Mouse (Mus musculus) spleen, embryonic (tissue): ENCODE measurements around the gene Incenp.
"Not testable (repeated sequence)": the region's sequence is repeated elsewhere in the genome, so short reads cannot be mapped to it uniquely, and the experiment has no call there.

Experiments
- CTCF ChIA-PET: fragments of 350-600 bp; sonication (Branson Sonifier 250); formaldehyde crosslinking; loops from one replicate; lab custom pipeline; 2022; lab: Charles Lee

Gene Incenp

DNA sequence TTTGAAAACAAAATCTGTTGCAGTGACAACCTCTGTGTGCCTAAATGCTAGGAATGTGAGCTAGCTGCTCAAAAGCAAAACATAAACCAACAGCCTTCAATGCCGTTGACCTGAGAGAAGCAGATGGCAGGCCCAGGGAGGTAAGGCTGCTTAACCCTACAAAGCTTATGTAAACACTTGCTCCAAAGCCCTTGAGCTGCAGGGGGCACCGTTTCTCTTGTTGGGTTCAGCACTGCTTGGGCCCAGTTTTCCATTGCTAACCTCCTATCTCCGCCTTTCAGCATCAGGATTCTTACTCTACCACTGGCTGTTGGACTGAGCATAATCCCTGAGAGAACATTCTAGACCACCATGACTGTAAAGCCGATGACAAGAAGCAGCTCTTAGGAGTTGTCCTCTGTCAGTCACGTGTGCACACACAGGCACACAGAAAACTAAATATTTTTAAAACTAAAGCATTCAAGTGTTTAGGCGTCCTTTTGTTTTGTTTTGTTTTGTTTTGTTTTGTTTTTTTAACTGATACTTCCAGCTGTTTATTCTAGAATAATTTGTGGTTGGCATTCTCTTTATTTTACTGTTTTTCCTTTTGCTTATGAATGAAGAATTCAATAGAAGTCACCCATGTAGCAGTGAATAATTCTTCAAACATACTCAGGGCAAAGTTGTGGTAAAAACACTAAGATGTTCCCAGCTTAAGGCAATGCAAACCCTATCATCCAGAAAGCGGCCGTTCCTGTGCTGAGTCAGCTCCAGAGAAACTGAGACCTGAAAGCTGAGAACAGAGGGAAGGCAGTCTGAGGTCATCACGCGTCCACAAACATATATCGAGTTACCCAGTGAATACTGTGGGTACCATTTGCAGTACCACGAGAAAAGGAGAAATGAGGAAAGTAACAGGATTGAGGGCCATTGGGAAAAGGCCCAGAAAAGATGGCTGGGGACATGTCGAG lies 21.8 kb upstream of the Incenp start:
- CTCF ChIA-PET, result interaction anchor here (0.6 to 1.2 kb wide), 4 partner anchors 17 to 113 kb away, joined by 3 to 16 read pairs (median 4); no protein-coding TSS in a partner anchor

DNA sequence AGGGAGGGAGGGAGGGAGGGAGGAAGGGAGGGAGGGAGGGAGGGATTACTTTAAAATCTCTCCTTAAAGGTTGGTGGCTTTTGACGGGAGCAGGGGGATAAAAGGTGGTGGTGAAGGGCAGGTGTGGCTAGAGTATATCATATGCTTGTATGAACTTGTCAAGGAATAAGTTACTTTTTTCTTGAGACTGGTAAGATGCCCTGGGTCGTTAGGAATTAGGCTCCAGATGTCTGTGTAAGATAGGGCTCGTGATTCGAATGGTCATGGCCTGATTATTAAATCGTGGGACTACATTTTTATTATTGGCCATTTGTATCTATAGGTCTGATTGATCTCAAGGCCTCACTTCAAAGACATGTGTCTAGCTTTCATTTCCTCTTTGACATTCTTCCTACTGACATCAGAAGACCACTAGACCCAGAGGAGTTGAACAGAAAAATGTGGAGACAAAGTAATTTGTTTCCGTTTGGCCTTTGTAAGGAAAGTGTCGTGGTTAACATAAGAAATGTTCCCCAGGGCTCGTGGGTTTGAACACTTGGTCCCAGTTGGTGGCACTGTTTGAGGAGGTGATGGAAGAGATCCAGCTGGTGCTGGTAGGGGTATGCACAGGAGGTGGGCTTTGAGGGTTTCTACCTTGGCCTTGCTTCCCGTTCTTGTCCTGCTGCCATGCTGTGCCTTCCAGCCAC lies 19.0 kb upstream of the Incenp start:
- CTCF ChIA-PET, result no interaction called here

DNA sequence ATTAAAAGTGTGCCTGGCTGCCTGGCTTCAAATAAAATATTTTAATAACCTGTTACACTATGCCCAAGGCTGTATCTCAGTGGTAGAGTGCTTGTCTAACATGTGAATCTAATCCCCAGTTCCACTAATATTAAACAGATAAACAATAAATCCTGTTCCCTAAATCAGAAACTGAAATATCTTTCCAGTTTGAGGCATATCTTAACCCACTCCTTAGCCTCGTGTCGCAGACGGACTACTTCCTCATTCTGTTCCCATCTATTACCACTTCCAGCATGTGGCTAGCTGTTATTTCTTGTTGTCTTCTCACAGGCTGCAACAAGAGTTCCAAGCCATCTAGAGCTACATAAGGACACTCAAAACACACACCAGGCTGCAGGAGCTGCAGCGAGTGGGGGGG lies 18.4 kb upstream of the Incenp start:
- CTCF ChIA-PET, result interaction anchor here (1.1 kb wide), 1 partner anchor 66 kb away, joined by 6 read pairs; no protein-coding TSS in a partner anchor

DNA sequence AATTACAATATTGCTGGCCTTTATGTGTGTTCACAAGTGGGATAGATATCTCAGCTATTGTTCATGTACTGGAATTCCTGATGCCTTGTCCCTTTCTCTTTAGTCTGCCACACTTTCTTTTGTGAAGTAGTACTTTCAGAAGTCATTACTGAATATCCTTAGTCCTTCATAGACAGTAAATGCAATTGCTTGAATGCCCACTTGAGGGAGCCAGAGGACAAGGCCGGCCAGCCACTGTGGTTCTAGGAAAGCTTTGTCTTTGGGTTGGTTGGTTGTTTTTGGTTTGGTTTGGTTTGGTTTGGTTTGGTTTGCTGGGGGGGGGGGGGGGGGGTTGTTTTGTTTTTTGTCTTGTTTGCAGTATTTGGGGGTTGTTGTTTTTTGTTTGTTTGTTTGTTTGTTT lies 16.6 kb upstream of the Incenp start:
- CTCF ChIA-PET, result interaction anchor here (0.6 to 1.4 kb wide), 2 partner anchors 20 to 76 kb away, joined by 3 to 23 read pairs; no protein-coding TSS in a partner anchor

DNA sequence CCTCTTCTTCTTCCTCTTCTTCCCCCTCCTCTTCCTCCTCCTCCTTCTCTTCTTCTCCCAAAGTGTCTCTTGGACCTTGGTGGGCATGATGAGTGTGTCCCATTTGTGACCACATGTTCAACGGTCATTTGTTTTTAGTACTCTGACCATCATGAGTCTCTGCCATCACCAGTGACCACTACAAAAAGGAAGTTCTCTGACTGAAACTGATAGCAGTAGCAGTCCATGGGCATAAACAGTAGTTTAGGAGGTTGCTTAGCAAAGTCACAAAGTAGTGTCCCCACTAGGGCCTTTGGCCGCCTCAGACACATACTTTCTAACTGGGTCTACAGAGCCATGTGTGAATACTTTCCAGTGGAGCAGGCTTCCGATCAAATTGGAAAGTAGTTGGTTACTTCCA lies 15.0 kb upstream of the Incenp start:
- CTCF ChIA-PET, result interaction anchor here (0.6 to 1.2 kb wide), 4 partner anchors 11 to 83 kb away, joined by 3 to 7 read pairs (median 5); no protein-coding TSS in a partner anchor

DNA sequence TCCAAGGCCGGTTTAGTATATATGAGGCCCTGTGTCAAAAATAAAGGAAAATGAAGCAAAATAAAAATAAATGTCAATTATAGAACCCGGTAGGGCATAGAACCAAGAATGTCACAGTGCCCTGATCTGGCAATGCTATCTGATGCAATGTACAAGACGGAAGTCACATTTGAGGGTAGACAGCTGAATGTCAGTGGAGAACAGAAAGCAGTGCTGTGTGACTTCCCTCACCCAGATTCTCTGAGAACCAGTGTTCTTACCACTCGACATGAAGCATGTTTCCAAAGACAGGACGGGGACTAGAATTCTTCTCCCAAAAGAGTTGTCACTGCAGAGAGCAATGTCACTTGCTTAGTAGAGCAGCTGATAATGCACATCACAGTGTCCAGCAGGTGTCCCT lies 14.4 kb upstream of the Incenp start:
- CTCF ChIA-PET, result interaction anchor here (0.6 to 1.2 kb wide), 2 partner anchors 10 to 76 kb away, joined by 3 to 4 read pairs; no protein-coding TSS in a partner anchor

DNA sequence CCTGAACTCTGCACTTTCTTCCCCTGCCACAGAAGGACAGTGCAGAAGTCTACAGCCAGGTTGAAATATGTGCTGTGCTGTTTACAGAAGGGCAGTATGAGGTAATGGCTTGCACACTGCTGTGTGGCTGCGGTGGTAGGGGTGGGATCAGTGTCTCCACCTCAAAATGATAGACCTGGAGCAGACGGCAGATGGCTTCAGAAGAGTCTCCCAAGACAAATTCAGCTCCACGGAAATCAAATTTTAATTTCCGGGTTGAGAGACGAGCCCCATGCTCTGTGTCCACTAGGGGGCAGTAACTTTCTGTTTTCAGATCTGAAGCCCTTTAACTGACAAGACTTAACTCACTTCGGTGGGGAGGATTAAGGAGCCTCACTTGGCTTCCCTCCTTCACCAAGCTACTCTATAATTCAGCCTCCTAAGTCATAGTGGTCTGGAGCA lies 12.0 kb upstream of the Incenp start:
- CTCF ChIA-PET, result interaction anchor here (0.8 kb wide), 1 partner anchor 79 kb away, joined by 6 read pairs; no protein-coding TSS in a partner anchor

DNA sequence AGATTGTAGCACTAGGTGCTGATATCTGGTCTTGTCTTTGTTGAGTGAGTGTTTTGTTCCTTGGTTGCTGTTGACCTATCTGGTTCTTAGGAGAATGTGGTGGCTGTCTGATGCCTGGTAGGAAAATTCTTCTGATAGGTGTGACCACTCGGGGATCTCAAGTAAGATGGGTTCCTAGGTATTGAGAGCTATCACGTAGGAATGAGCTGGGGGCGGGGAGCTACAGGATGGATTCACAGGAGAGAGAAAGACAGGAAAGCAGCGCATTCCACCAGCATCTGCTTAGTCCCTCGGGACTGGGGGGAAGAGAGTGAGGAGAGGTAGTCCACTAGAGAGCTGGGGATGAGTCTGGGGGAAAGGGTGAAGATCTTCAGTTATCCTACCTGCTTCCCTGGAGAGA lies 10.0 kb upstream of the Incenp start:
- CTCF ChIA-PET, result interaction anchor here (0.7 to 0.9 kb wide), 4 partner anchors 12 to 161 kb away, joined by 3 to 14 read pairs (median 10); no protein-coding TSS in a partner anchor

DNA sequence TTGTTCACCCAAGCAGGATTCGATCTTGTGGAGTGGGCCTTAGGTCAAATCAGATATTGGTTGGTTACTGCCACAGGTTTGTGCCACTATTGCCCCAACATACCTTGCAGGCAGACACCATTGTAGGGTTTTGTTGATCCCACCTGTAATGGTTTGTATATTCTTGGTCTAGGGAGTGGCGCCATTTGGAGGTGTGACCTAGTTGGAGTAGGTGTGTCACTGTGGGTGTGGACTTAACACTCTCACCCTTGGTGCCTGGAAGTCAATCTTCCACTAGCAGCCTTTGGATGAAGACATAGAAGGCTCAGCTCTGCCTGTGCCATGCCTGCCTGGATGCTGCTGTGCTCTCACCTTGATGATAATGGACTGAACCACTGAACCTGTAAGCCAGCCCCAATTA lies 1.3 kb upstream of the Incenp start:
- CTCF ChIA-PET, result not testable (repeated sequence)

DNA sequence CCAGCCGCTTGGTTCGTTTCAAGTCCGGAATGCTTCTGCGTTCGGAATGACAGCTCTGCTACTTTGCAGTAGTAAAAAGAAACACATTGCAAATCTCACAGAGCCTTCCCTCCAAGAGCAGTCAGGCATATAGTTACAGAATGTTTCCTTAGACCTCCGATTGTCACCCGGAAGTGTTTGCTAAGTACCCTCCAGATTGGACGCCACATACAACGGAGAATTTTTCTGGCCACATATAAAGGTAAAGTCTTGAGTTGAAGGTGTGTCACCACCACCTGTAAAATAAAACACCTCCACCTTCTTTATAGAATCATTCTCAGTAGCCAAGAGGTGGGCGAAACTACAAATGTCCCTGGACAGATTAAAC lies 412 bp upstream of the Incenp start:
- CTCF ChIA-PET, result no interaction called here

DNA sequence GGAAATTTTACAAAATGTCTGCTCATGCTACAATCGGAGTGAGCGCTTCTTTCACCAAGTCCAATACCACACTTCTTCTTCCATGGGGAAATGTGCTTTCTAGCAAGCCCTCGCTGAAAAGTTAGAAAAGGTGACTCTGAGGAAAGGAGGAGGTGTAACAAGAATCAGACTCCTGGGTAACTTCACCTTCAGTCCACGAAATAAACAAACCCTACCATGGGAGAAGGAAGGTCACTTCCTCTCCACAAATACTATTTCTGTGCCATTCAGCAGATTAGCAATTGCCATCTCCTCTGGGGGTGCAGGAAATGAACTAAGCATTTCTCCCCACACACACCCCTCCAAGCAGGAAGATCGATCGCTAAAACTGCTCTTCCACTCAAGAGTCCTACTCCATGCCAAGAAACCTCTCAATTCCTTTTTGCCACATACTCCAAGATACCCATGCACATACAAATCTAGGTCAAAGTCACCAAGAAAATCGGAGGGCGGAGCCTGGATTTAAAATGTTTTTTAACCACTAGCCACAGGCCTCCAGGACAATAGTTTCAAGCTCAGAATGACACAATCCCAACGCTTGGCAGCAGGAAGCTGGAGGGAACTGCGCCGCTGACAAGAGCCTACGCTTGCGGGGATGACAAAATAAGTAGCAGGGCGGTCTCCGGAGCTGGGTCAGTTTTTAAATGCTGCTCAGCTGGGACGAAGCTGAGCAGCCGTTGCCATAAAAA lies 848 bp downstream of the Incenp start:
- CTCF ChIA-PET, result no interaction called here

DNA sequence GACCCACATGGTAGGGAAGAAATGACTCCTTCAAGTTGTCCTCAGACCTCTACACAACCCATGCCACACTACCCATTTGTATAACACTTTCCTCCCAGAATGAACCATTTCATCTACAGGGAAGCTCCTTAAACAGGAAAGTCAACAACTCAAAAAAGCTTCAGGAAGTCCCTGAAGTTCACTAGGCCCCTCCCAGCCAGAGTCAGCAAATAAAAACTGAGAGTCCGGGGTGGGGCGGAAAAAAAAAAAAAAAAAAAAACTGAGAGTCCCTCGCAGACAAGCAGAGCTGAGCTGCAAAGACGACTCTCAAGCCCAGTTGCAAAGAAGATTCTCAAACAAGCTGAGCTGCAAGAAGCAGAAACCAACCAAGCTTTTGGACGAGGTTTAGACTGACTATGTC lies 3.3 kb downstream of the Incenp start:
- CTCF ChIA-PET, result interaction anchor here (0.6 kb wide), 1 partner anchor 20 kb away, joined by 3 read pairs; no protein-coding TSS in a partner anchor

DNA sequence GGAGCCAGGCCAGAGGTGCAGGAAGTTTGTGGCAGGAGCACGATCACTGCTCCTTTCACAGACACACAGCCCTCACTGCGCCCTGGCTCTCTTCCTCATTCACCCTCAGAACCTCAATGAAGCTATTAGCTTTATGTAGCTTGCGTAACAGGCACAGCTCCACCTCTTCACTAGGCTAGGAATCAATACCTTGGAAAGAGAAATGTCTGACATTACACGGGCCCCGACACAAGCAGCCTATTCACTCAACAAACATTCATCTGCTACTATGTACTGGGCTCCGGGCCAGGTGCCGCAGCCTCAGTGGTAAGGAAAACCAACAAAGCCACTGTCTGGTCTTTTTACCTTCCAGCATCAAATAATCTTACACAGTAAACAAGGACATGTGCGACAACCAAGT lies 12.6 kb downstream of the Incenp start:
- CTCF ChIA-PET, result interaction anchor here (0.6 kb wide), 1 partner anchor 47 kb away, joined by 3 read pairs; no protein-coding TSS in a partner anchor

DNA sequence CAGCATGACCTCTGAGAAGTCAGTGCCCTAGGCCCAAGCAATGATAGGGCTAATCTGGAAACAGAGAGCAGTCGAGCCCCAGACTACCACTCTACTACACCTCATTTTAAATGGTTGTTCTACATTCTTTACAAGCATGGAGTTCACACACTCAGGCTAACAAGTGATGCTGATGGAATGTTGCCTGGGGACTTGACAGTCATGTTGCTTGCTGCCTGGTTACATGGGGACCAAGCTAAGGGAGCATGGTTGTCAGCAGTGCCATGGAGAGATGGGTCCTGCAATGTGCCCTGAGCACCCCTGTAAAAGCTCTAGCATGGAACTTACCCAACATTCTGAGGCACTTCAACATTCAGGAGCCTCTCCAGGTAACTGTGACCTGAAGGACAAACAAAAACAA lies 13.0 kb downstream of the Incenp start:
- CTCF ChIA-PET, result interaction anchor here (0.6 kb wide), 1 partner anchor 47 kb away, joined by 3 read pairs; no protein-coding TSS in a partner anchor

DNA sequence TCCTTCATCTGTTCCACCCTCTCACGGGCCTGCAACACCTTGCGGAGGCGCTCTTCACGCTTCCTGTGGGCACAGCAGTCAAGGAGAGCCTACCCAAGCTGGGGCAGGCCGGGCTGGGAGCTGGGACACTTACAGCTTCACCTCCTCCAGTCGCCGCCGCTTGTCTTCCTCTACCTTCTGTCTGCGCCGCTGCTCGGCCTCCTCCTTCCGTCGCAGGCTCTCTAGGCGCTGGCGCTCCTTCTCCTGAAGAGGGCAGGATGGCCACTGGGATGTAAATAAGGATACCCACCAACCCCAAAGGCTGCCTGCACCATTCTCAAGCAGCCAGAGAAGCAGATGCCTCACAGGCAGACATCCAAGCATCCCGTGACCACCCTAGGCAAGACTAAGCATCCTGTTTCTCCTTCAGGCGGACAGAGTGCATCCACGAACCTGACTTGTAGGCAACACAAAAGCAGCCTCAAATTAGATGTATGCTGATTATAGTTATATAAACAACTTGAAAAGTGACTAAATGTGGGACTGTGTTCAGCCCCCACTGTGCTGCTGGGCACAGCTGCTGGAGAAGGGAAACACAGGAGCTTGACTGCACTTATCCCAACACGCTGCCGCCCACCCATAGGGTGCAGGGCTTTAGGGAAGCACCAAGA lies 21.0 kb downstream of the Incenp start:
- CTCF ChIA-PET, result no interaction called here

DNA sequence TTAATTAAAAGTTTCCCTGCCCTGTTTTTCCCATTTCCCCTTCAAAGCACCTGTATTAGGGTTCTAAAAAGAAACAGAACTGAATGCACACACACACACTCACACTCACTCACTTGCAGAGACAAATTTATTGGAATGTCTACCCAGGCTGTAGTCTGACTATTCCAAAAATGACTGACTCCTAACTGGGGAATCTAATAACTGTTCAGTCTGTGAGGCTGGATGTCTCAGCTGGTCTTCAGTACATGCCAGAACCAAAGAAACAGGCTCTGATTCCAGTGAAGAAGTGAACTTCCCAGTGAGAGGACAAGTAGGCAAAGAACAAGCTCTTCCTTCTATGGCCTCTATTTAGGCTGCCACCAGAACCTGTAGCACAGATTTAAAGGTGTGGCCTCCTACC lies 33.9 kb downstream of the Incenp start:
- CTCF ChIA-PET, result no interaction called here

DNA sequence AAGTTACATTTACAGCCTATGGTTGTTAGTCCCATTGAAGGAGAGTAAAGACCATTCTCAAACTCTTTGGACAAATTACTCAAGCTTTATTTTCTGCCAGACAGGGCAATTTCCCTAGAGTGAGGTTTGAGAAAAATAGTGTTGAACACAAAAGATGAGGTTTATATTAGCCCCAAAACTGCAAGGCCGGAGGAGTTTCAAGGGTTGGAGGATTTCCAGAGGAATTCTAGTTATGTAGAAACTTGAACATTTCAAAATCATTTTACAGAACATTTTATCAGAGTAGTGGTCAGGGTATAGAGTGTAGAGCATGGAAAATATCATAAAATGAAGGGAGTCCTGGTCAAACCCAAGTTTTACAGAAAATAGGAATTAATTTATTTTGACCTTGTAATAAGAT lies 34.5 kb downstream of the Incenp start:
- CTCF ChIA-PET, result no interaction called here

DNA sequence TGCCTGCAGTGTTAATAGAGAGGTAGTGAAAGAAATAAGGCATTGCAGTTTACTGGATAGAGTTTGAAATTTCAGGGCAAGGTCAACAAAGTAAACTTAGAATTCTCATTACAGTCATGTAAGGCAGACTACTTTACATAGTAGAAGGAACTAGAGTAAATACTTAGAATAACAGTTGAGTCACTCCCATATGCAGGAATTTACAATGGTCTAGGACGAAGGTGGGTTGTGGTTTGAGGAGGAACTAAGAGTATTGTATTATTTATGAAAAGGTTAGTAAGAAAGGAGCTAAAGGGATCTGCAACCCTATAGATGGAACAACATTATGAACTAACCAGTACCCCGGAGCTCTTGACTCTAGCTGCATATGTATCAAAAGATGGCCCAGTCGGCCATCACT lies 38.5 kb downstream of the Incenp start:
- CTCF ChIA-PET, result not testable (repeated sequence)

DNA sequence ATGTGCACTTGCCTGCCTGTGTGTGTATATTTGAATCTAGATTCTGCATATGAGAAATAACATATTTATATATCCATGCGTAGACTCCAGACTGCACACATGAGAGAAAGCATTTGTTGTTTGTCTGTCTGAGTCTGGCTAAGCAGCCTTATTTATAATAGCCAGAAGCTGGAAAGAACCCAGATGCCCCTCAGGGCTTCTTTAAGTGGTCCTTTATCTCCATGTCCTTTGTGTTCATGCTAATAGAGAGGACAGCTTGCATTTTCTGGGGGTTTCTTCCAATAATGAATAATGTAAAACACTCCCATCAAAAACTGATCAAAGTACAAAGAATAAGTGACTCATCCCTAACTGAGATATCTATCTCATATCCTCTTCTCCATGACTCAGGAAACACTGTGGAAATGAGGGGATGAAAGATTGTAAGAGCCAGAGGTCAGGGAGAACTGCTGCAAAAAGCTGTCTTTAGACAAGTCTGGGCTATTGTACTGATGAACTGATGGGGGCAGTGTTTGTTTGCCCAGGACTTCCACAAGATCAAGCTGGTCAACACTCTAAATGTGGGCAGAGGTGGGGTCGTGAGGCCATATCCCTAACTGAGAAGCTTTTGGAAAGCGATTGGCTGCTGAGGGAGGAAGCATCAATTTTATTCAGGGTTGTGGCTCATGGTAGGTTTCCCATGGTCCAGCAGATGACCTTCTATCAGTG lies 49.8 kb downstream of the Incenp start:
- CTCF ChIA-PET, result not testable (repeated sequence)

DNA sequence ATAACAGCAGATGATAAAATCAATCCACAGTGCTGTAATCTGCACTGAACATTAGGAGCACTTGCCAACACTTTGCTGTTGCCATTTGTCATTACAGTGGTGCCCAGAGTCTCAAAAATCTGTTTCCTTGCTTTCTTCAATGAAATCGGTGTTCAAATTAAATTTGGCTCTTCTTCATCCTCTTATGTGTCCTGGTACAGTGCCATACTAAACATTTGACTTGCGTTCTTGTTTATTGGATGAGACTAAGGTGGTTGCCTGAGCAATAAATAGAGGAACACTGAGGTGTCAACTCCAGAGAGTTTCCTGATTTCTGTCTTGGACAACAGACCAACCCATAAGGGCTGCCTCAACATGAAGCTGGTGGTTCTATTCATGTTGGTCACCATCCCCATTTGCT lies 52.1 kb downstream of the Incenp start, which contains the start of gene Scgb2a2:
Gene Scgb2a2 (plus strand): TSS at position 301 of the 400 bp plus-strand sequence.
- CTCF ChIA-PET, result no interaction called here
